Mouse (Mus musculus) midbrain, embryonic 15.5 days (tissue): ENCODE measurements around the gene Mlip. TPM values are rescaled to one million over a fixed set of nuclear protein-coding genes. Genes with fewer than 3 reads are reported as not detected.

Source experiments
- ATAC-seq: fragments of 200-750 bp; cut with Nextera tagmentation; replicated peaks from 2 replicates; pipeline ENCODE4 v1.8.0; 2017; ENCODE audit warnings: moderate TSS enrichment
- H3K27ac ChIP-seq: fragments of 300-500 bp; sonication (generic); 2 replicates; pipeline ENCODE4 v1.5.1; 2015; ENCODE audit warnings: mild to moderate bottlenecking, inconsistent platforms
- H3K27me3 ChIP-seq: fragments of 300-500 bp; sonication (generic); replicated peaks from 2 replicates; pipeline ENCODE4 v1.6.1; 2015; ENCODE audit warnings: inconsistent platforms
- H3K36me3 ChIP-seq: fragments of 300-500 bp; sonication (generic); replicated peaks from 2 replicates; pipeline ENCODE4 v1.6.1; 2015; ENCODE audit warnings: inconsistent platforms
- H3K4me1 ChIP-seq: fragments of 300-500 bp; sonication (generic); 2 replicates; pipeline ENCODE4 v1.6.1; 2015; ENCODE audit warnings: inconsistent platforms
- H3K4me2 ChIP-seq: fragments of 300-500 bp; sonication (generic); 2 replicates; pipeline ENCODE4 v1.6.1; 2015; ENCODE audit warnings: inconsistent platforms, mild to moderate bottlenecking, moderate library complexity
- H3K4me3 ChIP-seq: fragments of 300-500 bp; sonication (generic); 2 replicates; pipeline ENCODE4 v1.5.1; 2015; ENCODE audit warnings: mild to moderate bottlenecking, inconsistent platforms
- H3K9ac ChIP-seq: fragments of 300-500 bp; sonication (generic); 2 replicates; pipeline ENCODE4 v1.6.1; 2015; ENCODE audit warnings: mild to moderate bottlenecking, inconsistent platforms
- H3K9me3 ChIP-seq: fragments of 300-500 bp; sonication (generic); 2 replicates; pipeline ENCODE4 v1.6.1; 2016; ENCODE audit warnings: inconsistent platforms
- WGBS: fragments of 180-500 bp; shearing (Covaris S2); methylation state at CpG from one replicate; pipeline ENCODE4 v1.1.7; 2015; ENCODE audit warnings: mixed read lengths; 5-methylcytosine and 5-hydroxymethylcytosine counted together
- polyA plus RNA-seq: library from polyadenylated mRNA; unstranded; fragments of >200 nt; fragmentation: Nextera tagmentation; extraction: Ambion mirVana; gene quantifications from 2 replicates; pipeline ENCODE4 v1.2.1, GENCODE M21; 2015

Mlip gene
- polyA plus RNA-seq, 1 experiment from 2014 or later = 0.56 TPM

- peak; percentile 92 for ATAC-seq
- peaks cover 15% of the 10 kb centered on the region for H3K4me1 ChIP-seq
- H3K27ac ChIP-seq = peak overlapping the region; percentile 66
- peak overlapping the region; percentile 29 for H3K4me3 ChIP-seq
- WGBS = 10% methylated on average over 18 of the region's 18 CpGs
- peak overlapping the region; percentile 45 for H3K4me2 ChIP-seq
- H3K27me3 ChIP-seq = no peaks in the 10 kb centered on the region
- H3K9me3 ChIP-seq = no peaks in the 10 kb centered on the region
- peak overlapping the region; percentile 29 for H3K9ac ChIP-seq
- H3K36me3 ChIP-seq = no peaks in the 10 kb centered on the region
Measured at GRCm38 (mm10) chr9:77340159-77340862, 12.5 kb downstream of the Mlip start.

DNA sequence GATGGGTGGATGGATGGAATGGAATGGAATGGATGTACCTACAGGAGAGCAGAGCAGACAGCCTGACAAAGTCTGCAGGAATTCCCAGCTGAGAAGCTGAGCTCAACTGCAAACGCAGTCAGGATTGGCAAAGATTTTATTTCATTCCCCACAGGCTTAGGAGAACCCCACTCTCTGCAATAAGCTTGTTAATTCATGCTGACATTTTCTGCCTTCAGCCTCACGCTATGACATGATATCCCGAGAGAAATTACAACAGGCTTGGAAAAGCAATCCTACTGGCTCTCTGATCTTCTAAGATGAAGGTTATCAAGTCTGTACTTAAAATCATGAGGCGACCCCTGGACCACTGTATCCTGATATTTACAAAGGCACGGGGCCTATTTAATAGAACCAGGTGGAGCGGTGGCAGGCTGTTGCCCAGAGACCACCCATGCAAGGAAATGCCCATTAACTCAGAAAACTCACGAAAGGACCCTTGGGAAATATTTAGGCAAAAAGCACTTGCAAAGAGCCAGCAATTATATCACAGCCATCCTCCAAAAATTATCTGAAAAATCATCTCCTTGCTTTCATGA is 13.1 kb downstream of the Mlip start:
- peak overlapping the region; percentile 66 for H3K27ac ChIP-seq
- H3K9ac ChIP-seq = peak overlapping the region; percentile 29
- H3K27me3 ChIP-seq = no peaks in the 10 kb centered on the region
- 31% methylated on average over 7 of the region's 7 CpGs for WGBS
- H3K4me3 ChIP-seq = peak overlapping the region; percentile 29
- no peaks in the 10 kb centered on the region for H3K36me3 ChIP-seq
- H3K9me3 ChIP-seq = no peaks in the 10 kb centered on the region
- H3K4me2 ChIP-seq = peak overlapping the region; percentile 45
- ATAC-seq = peak; percentile 74
- peaks cover 15% of the 10 kb centered on the region for H3K4me1 ChIP-seq

DNA sequence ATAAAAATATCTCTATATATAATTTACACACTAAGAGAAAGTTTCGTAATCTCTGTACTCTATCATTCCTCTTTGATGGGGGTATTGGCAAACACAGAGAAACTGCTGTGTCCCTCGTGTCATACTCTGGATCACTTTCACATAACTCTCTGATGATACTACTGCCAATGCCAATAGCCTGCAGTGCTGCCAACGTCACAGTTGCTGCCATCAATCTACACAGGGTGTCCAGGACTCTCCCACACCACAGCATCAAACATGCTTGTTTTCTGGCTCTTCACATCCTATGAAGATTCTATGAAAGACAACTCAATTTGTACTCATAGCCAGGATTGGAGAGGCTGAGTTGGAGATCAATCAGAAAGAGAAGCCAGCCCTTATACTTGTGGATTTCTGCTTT is 17.4 kb downstream of the Mlip start:
- Histone ChIP-seq H3K27ac (no peak overlapping the region), H3K4me2 (no peak overlapping the region), H3K9me3 (no peaks in the 10 kb centered on the region), H3K36me3 (no peaks in the 10 kb centered on the region), H3K4me1 (peaks cover 13% of the 10 kb centered on the region), H3K4me3 (no peak overlapping the region), H3K9ac (no peak overlapping the region), H3K27me3 (no peaks in the 10 kb centered on the region)
- ATAC-seq = no peak
- WGBS = 85% methylated on average over 3 of the region's 3 CpGs

GRCm38 (mm10) chr9:77318346-77318745 is 34.4 kb downstream of the Mlip start:
- no peaks in the 10 kb centered on the region for H3K27me3 ChIP-seq
- no peak overlapping the region for H3K4me2 ChIP-seq
- no peaks in the 10 kb centered on the region for H3K36me3 ChIP-seq
- no peaks in the 10 kb centered on the region for H3K9me3 ChIP-seq
- H3K4me3 ChIP-seq = no peak overlapping the region
- ATAC-seq = no peak
- no peak overlapping the region for H3K9ac ChIP-seq
- no peaks in the 10 kb centered on the region for H3K4me1 ChIP-seq
- no peak overlapping the region for H3K27ac ChIP-seq
- 85% methylated on average over 3 of the region's 3 CpGs for WGBS

DNA sequence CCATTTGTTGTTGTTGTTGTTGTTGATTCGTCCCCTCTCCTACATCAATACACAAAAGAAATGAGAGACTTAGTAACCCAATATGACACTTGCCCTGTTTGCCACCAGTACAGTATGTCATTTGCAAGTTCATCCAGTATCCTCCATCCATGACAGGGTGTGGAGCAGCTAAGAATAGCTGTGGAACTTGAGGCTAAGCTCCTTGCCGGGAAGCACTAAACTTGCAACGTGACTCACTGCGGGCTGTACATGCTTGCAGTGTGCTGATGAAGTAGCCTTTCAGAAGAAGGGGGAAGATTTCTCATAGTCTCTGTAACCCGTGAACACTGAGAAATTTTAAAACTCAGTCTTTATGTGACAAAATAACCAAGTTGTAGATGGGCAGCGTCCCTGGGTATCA is 42.2 kb downstream of the Mlip start:
- Histone ChIP-seq H3K27ac (no peak overlapping the region), H3K27me3 (no peaks in the 10 kb centered on the region), H3K4me3 (no peak overlapping the region), H3K9ac (no peak overlapping the region), H3K36me3 (no peaks in the 10 kb centered on the region), H3K9me3 (no peaks in the 10 kb centered on the region), H3K4me2 (no peak overlapping the region), H3K4me1 (no peaks in the 10 kb centered on the region)
- ATAC-seq = no peak
- 88% methylated on average over 6 of the region's 6 CpGs for WGBS

GRCm38 (mm10) chr9:77305417-77305816 is 47.4 kb downstream of the Mlip start:
- Histone ChIP-seq H3K4me3 (no peak overlapping the region), H3K4me1 (no peaks in the 10 kb centered on the region), H3K9ac (no peak overlapping the region), H3K4me2 (no peak overlapping the region), H3K27me3 (no peaks in the 10 kb centered on the region), H3K36me3 (no peaks in the 10 kb centered on the region), H3K9me3 (no peaks in the 10 kb centered on the region), H3K27ac (no peak overlapping the region)
- ATAC-seq = no peak
- 83% methylated on average over 2 of the region's 2 CpGs for WGBS

DNA sequence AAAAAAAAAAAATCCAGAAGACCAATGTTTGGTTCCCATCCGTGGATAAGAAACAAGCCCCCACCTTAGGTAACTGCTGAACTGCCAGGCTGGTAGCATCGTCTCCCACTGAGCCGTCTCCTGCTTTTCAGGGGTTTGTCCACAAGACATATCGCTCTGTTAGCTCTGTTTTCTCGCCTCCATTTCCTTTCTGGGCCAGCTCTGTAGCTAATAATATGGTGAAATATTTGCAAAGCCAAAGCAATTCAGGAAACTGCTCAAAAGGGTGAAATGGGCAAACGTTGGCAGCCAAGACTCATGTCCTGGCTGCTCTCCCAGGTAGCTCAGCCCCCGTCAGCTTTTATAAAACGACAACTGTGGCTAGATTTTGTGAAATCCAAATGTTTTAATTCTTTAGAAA is 50.4 kb downstream of the Mlip start:
- H3K27me3 ChIP-seq = no peaks in the 10 kb centered on the region
- no peak overlapping the region for H3K4me3 ChIP-seq
- no peaks in the 10 kb centered on the region for H3K4me1 ChIP-seq
- no peaks in the 10 kb centered on the region for H3K36me3 ChIP-seq
- no peak overlapping the region for H3K27ac ChIP-seq
- WGBS = 81% methylated on average over 8 of the region's 8 CpGs
- no peaks in the 10 kb centered on the region for H3K9me3 ChIP-seq
- no peak for ATAC-seq
- H3K9ac ChIP-seq = no peak overlapping the region
- H3K4me2 ChIP-seq = no peak overlapping the region

GRCm38 (mm10) chr9:77287958-77288357 is 64.8 kb downstream of the Mlip start:
- Histone ChIP-seq H3K4me3 (no peak overlapping the region), H3K9ac (no peak overlapping the region), H3K4me1 (no peaks in the 10 kb centered on the region), H3K36me3 (no peaks in the 10 kb centered on the region), H3K27ac (no peak overlapping the region), H3K27me3 (no peaks in the 10 kb centered on the region), H3K4me2 (no peak overlapping the region), H3K9me3 (no peaks in the 10 kb centered on the region)
- no peak for ATAC-seq
- 93% methylated on average over 5 of the region's 5 CpGs for whole genome bisulfite sequencing

- 66% methylated on average over 5 of the region's 5 CpGs for WGBS
- no peaks in the 10 kb centered on the region for H3K9me3 ChIP-seq
- H3K4me3 ChIP-seq = no peak overlapping the region
- H3K27ac ChIP-seq = no peak overlapping the region
- H3K27me3 ChIP-seq = no peaks in the 10 kb centered on the region
- no peak overlapping the region for H3K9ac ChIP-seq
- H3K4me1 ChIP-seq = peaks cover 10% of the 10 kb centered on the region
- H3K36me3 ChIP-seq = no peaks in the 10 kb centered on the region
- no peak overlapping the region for H3K4me2 ChIP-seq
- no peak for ATAC-seq
Measured at GRCm38 (mm10) chr9:77279371-77279770, 73.4 kb downstream of the Mlip start.

DNA sequence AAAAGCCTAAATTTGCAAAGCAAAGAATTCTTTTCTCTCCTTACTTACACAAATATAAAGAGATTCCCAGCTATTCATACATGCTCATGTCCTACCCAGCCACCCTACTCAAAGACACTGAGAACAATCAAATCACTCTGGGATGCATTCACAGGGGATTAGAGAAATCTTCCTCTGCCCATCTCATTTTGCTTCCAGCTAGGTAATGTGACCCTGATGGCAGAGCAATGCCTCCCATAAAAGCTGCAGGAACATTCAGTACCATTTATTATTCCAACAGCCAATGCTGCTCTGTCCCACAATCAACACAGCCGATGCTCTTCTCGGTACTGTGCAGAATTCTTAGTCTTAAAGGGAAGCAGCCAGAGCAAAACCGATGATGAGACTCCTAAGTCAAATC is 74.7 kb downstream of the Mlip start:
- H3K4me2 ChIP-seq = no peak overlapping the region
- H3K4me1 ChIP-seq = peaks cover 10% of the 10 kb centered on the region
- 21% methylated on average over 3 of the region's 3 CpGs for WGBS
- H3K27ac ChIP-seq = 0 out of 2 replicates have a peak overlapping the region, but pooled peaks have one; percentile 25
- ATAC-seq = no peak
- H3K4me3 ChIP-seq = no peak overlapping the region
- H3K9me3 ChIP-seq = no peaks in the 10 kb centered on the region
- no peaks in the 10 kb centered on the region for H3K27me3 ChIP-seq
- no peak overlapping the region for H3K9ac ChIP-seq
- H3K36me3 ChIP-seq = no peaks in the 10 kb centered on the region

DNA sequence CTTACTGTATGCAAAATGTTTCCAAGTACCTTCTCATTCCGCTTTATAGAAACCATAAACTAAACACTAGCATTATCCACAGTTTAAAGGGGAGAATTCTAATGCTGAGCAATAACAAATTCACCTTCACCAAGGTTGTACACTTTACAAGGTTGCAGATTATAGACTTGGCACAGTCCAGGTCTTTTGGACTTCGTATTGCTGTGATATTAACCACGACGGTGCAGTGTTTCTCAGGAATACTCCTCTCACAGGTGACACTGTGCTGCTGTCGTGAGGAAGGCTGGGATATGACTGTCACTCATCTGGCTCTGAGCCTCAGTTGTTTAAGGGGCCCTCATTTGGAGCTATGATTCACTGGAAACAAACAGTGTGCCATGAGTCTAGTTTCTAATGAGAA is 75.5 kb downstream of the Mlip start:
- no peak for ATAC-seq
- H3K27ac ChIP-seq = no peak overlapping the region
- no peaks in the 10 kb centered on the region for H3K27me3 ChIP-seq
- H3K9ac ChIP-seq = no peak overlapping the region
- no peak overlapping the region for H3K4me3 ChIP-seq
- H3K36me3 ChIP-seq = no peaks in the 10 kb centered on the region
- no peak overlapping the region for H3K4me2 ChIP-seq
- 54% methylated on average over 5 of the region's 5 CpGs for WGBS
- no peaks in the 10 kb centered on the region for H3K9me3 ChIP-seq
- peaks cover 10% of the 10 kb centered on the region for H3K4me1 ChIP-seq

DNA sequence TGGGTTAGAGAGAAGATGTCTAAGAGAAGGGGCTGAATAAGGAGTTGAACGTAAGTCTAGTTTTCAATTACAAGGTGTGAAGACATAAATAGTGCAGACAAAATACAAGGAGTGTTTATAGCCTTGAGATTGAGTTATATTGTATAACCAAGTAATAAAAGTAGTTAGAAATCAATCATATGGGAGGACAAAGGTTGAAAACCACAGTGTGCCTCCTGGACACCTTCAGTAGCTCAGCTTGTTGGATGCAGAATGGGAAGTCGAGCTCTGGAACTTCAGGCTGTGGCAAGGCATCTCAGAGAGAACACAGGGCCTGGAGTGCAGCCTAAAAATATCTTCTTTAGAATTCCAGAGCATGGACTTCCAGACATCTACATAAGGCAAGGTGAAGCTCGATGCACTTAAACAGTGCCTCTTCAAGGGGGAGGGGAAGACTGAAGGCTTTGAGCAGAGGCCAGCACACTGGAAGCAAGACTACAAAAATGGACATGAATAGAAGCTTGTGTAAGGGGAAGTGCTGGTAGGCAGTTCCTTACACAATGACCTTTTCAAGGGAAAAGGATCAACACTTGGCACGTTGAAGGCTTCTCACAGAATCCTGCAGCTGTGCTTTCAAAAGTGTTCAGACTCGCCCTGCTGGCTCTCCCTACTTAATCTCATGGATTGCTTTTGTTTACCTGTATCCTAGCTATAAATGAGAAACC is 76.2 kb downstream of the Mlip start:
- Histone ChIP-seq H3K27ac (no peak overlapping the region), H3K4me3 (no peak overlapping the region), H3K36me3 (no peaks in the 10 kb centered on the region), H3K9me3 (no peaks in the 10 kb centered on the region), H3K4me2 (no peak overlapping the region), H3K27me3 (no peaks in the 10 kb centered on the region), H3K9ac (no peak overlapping the region), H3K4me1 (peaks cover 10% of the 10 kb centered on the region)
- ATAC-seq = 0 out of 2 replicates have a peak, but pooled peaks have one; percentile 58
- WGBS = 31% methylated on average over 5 of the region's 5 CpGs
